ENCODE assay signal across 18 mouse cellular contexts in the genomic region with DNA sequence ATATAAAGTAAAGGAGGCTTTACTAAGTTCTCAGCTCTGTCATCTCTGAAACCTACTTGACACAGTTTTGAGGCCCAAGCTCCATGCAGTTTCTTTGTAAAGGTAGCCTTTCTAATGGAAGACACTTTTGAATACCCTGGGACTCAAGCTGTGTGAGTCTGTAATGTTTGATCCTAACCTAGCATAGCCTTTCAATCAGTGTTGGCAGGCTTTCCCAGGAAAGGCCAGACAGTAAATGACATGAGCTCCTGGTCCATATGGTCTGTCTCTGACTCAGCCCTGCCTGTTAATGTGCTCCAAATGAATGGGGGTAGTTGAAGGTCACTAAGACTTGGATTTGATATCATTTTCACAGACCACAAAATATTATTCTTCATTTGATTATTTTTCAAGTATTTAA.
"Had no signal": no experiment of that assay in that cellular context is flagged by ENCODE, and none has a peak within 500 bp of the region (broad histone marks: within the 10 kb centered on the region; RNA-seq: fewer than 3 reads in every experiment).

No protein-coding gene starts in this region.

- H3K4me2 ChIP-seq: liver, embryonic 13.5 days; midbrain, embryonic 13.5 days; neural tube, embryonic 12.5 days; neural tube, embryonic 15.5 days; stomach, embryonic 15.5 days had no signal

- H3K4me1 ChIP-seq: midbrain, embryonic 13.5 days; neural tube, embryonic 15.5 days; stomach, embryonic 15.5 days had no signal

- H3K36me3 ChIP-seq: stomach, embryonic 15.5 days had no signal

- H3K4me3 ChIP-seq: layer of hippocampus, adult 2 months; liver, embryonic 13.5 days; megakaryocyte, embryonic 14.5 days; midbrain, embryonic 10.5 days; midbrain, embryonic 13.5 days; neural tube, embryonic 12.5 days; neural tube, embryonic 15.5 days; stomach, embryonic 15.5 days had no signal

- H3K9ac ChIP-seq: liver, embryonic 13.5 days; midbrain, embryonic 13.5 days; neural tube, embryonic 12.5 days; neural tube, embryonic 15.5 days; stomach, embryonic 15.5 days had no signal

- H3K27ac ChIP-seq: kidney, postnatal 0 days; layer of hippocampus, adult 2 months; liver, embryonic 13.5 days; midbrain, embryonic 10.5 days; midbrain, embryonic 13.5 days; neural tube, embryonic 12.5 days; neural tube, embryonic 15.5 days; stomach, embryonic 15.5 days had no signal

- H3K27me3 ChIP-seq: liver, embryonic 13.5 days; megakaryocyte, embryonic 14.5 days; midbrain, embryonic 13.5 days; neural tube, embryonic 15.5 days; stomach, embryonic 15.5 days had no signal

- DNase-seq: kidney, adult 18-20 months; kidney, postnatal 25 days; layer of hippocampus, adult 9-11 months; liver, embryonic 13.5 days; lung, postnatal 36 days; right cerebral cortex, adult 18-20 months; right cerebral cortex, postnatal 25 days; spleen, adult 18-20 months; thymus, postnatal 25 days had no signal

- ATAC-seq: lung, postnatal 0 days; midbrain, embryonic 13.5 days had no signal

- H3K9me3 ChIP-seq: liver, embryonic 13.5 days; megakaryocyte, embryonic 14.5 days; midbrain, embryonic 10.5 days; midbrain, embryonic 13.5 days; neural tube, embryonic 12.5 days; neural tube, embryonic 15.5 days; stomach, embryonic 15.5 days had no signal
